Mouse (Mus musculus): ENCODE measurements around the gene AW822073. TPM values are rescaled to one million over a fixed set of nuclear protein-coding genes. Genes with fewer than 3 reads are reported as not detected.
"Not testable (repeated sequence)": the region's sequence is repeated elsewhere in the genome, so short reads cannot be mapped to it uniquely, and the experiment has no call there.

The AW822073 gene
- not detected in 2 replicates for total RNA-seq (2017)

DNA sequence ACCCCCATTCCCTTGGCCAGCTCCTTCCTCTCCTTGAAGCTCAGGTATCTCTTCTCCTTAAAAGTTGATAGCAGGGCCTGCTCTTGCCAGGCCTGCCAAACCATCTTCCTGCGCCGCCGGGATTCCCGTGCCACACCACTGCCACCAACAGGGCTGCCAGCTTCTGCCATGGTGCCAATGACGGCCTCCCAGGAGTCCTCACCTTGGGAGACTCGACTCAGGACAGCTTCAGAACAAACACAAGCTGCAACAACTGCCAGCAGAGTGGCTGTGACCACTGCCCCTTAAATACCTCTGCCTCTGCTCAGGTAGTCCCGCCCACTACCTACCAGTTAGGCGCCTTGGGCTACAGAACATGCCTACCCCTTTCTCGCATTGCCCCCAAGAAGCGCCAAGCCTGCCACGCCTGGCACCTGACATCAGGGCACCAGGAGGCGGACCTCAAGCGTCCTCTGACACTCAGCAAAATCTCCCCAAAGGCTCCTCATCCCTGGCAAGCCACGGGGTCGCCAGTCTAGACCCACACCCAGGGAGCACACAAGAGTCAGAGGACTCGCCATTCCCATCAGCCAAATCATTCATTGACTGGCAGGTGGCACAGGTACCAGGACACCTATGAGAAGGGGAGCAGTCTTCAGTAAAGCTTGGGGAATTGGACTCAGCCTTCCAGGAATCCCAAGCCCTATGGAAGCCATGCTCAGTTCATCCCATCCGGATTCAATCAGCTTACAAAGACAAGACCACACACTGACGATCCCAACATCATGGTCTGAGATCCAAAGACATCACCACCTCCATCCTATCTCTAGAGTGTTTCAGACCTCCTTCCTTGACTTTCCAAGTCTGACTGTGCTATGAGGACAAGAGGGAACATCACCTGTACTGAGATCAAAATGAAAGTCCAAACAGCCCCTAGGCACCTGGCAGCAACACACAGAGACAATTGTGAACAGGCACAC lies at the start of gene AW822073:
AW822073 (minus strand) TSS at position 104 of the 959 bp plus-strand sequence.
- ATAC-seq (replicated peaks; ENCODE audit: low read depth, poor library complexity, severe bottlenecking): not testable (repeated sequence)

DNA sequence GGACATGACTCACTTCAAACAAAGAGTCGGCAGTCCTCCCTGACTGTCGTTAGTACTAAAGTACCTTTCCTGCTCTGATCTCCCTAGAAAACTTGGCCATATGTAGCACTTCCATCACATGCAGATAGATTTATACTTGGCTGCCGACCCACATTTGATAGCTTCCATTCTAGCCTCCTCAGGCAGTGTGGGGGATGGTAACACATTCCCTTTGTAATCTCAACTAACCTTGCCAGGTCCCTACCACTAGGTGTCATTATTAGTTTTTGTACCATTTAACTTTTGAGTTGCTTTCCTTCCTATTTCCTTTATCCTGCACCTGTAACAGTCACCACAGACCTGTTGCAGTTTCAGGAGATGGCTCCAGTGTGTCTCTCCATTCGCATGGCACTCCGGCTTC lies 33.7 kb upstream of the AW822073 start:
- no peak for ATAC-seq (replicated peaks; ENCODE audit: low read depth, poor library complexity, severe bottlenecking)

DNA sequence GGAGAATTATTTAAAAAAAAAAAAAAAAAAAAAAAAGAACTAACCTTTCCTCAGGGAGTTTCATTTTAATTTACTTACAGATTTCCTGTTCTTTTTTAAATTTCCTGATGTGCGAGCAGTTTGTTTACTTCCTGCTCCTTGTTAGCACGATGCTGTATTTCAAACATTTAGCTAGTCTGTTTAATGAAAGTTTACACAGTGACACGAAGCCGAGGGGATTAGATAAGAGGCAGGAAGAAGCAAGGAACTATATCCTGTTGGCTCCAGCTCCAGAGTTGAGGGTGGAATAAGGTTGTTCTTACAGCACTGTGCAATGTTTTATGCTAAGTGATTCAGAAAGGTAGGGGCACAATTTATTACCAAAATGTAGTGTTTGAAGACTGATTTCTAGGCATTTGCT lies 31.2 kb upstream of the AW822073 start:
- ATAC-seq (replicated peaks; ENCODE audit: low read depth, poor library complexity, severe bottlenecking): no peak

DNA sequence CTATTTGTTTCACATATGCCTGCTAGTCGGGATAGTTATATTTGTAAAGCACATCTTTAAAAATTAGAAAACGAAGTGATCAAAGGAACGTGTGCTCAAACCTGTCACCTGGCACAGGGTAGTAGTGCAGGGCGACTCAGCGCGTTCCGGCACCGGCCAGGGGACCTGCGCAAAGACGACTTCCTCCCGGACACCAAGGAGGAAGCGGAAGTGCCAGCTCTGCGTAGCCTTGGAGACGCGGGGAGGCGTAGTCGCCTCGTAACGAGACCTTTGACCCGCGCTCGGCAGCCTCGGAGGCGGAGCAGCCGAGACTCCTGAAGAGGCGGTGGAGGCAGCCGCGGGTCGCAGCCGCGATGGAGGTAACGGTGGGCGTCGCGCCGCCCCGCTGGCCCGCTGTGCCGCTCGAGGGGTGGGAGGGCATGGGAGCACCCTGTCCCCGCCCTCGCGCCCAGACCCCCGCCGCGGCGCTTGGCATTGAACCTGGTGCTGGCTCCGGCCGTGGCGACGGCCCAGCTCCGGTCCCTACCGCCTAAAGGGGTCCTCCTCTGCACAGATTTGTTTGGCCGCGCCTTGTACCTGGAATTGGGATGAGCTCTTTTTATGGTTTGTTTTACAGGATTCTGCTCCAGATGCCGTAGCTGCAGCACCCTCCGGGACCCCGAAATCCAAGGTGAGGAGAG lies 30.6 kb upstream of the AW822073 start, which contains the start of gene Gcc2:
Gcc2 (plus strand) TSS at position 285 of the 680 bp plus-strand sequence.
- peak; percentile 99 for ATAC-seq (replicated peaks; ENCODE audit: low read depth, poor library complexity, severe bottlenecking)

DNA sequence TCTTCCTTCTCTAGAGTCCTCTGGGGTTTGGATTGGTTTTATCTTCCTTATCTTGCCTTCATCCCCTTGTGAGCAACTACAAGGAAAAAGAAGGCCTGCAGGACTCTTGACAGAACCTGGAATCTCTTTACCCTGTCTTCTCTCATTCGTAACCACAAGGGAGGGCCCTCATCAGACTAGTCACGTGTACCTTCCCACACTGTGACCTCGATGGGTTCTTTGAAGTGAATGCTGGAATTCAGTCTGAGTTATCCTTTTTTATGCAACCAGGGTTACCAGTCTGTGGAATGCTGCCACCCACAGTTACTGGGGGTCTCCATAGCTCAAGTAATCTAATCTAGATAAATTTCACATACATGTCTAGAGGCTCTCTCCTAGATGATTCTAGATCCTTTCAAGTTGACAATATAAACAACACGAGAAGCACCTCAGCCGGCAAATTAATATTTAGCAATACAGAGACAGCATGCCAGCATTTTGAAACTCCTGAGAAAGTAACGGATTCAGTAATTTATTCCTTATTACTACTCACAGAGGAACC lies 30.0 kb upstream of the AW822073 start:
- ATAC-seq (replicated peaks; ENCODE audit: low read depth, poor library complexity, severe bottlenecking): 0 out of 2 replicates have a peak, but pooled peaks have one; percentile 34

DNA sequence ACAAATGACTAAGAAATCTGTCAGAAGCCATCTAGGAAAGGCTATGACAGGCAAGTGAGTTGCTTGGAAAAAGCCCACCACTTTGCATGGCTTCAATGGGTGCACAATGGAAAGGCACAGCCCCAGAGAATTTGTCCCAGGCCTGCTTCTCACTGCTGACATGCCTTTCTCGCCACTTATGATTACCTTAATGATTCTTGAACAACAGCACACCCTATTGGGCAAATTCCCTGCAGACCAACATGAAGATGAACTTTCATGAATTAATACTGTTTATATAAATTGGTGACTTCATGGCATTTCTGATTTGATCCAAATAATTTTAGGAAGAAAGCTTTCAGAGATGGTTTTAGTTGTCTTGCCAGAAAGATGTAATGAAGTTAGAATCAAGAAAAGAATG lies 24.8 kb upstream of the AW822073 start:
- ATAC-seq (replicated peaks; ENCODE audit: low read depth, poor library complexity, severe bottlenecking): no peak

DNA sequence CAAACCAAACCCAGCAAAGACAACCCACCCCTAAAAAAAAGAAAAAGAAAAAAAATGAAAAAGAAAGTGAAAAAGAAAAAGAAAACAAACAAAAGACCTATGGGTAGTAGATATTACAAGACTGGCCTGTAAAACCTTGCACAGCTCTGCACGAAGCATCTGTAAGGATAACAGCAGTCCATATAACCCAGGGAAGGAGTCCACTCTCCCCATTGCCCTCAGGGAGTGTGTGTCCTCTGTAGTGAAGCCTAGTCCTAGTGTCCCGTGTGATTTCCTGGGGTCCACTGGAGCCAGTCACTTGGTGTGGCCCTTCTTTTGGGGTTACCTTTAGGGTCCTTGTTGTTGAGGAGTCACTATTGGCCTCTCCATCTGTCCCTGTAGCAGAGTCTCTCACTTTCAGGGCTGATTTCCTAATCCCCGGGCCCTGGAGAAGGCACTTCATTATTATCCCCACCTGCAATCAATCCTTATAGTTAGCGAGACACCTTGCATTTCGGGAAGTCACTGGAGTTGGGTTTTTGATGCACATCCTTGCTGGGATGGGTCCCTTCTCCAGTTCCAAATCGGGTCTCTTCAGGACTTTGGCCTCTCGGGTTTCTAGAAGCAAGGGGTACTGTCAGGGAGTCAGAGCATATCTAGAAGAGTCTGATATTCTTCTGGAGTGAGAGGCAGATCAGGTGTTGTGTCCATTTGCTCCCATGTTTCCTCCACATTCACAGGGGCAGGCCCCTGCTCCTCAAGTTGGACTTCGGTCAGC lies 14.4 kb upstream of the AW822073 start:
- ATAC-seq (replicated peaks; ENCODE audit: low read depth, poor library complexity, severe bottlenecking): 0 out of 2 replicates have a peak, but pooled peaks have one; percentile 51

DNA sequence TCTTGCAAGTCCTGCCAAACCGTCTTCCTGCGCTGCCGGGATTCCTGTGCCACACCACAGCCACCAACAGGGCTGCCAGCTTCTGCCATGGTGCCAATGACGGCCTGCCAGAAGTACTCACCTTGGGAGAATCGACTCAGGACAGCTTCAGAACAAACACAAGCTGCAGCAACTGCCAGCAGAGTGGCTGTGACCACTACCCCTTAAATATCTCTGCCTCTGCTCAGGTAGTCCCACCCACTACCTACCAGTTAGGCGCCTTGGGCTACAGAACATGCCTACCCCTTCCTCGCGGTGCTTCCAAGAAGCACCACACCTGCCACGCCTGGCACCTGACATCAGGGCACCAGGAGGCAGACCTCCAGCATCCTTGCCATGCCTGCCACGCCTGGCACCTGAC lies 11.9 kb upstream of the AW822073 start, which contains the start of gene Gm4981:
Gm4981 (minus strand) TSS at position 89 of the 400 bp plus-strand sequence.
- ATAC-seq (replicated peaks; ENCODE audit: low read depth, poor library complexity, severe bottlenecking): 0 out of 2 replicates have a peak, but pooled peaks have one; percentile 5

DNA sequence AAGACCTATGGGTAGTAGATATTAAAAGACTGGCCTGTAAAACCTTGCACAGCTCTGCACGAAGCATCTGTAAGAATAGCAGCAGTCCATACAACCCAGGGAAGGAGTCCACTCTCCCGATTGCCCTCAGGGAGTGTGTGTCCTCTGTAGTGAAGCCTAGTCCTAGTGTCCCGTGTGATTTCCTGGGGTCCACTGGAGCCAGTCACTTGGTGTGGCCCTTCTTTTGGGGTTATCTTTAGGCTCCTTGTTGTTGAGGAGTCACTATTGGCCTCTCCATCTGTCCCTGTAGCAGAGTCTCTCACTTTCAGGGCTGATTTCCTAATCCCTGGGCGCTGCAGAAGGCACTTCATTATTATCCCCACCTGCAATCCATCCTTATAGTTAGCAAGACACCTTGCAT lies 10.3 kb upstream of the AW822073 start:
- not testable (repeated sequence) for ATAC-seq (replicated peaks; ENCODE audit: low read depth, poor library complexity, severe bottlenecking)

DNA sequence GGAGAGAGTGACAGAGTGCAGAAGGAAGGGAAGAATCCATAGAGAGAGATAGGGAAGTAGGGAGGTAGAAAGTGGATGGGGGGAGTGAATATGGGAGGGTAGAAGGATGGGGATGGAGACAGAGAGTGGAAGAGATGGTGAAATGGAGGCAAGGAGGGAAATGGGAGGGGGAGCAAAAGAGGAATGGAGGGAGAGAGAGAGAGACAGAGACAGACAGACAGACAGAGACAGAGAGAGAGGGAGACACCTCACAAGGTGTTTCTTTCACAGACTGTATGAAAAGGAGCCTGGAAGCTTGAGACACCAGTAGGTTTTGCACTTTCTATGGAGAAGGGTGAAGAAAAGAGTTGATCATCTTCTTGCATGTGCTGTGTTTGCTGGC lies 9.0 kb upstream of the AW822073 start:
- not testable (repeated sequence) for ATAC-seq (replicated peaks; ENCODE audit: low read depth, poor library complexity, severe bottlenecking)

DNA sequence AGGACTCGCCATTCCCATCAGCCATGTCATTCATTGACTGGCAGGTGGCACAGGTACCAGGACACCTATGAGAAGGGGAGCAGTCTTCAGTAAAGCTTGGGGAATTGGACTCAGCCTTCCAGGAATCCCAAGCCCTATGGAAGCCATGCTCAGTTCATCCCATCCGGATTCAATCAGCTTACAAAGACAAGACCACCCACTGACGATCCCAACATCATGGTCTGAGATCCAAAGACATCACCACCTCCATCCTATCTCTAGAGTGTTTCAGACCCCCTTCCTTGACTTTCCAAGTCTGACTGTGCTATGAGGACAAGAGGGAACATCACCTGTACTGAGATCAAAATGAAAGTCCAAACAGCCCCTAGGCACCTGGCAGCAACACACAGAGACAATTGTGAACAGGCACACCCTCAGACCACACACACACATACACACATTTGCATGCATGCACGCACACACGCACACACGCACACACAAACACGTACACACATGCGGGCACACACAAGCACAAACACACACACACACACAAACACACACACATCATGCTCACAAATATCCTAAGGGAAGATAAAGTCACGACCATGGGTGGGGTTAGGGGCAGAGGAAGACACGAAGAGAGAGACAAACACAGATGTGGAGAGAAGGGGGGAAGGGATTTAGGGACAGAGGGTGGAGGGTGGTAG lies 8.5 kb upstream of the AW822073 start:
- peak; percentile 10; the same call in 1 of the 2 replicates for ATAC-seq (replicated peaks; ENCODE audit: low read depth, poor library complexity, severe bottlenecking)

DNA sequence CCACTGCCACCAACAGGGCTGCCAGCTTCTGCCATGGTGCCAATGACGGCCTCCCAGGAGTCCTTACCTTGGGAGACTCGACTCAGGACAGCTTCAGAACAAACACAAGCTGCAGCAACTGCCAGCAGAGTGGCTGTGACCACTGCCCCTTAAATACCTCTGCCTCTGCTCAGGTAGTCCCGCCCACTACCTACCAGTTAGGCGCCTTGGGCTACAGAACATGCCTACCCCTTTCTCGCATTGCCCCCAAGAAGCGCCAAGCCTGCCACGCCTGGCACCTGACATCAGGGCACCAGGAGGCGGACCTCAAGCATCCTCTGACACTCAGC lies 7.9 kb upstream of the AW822073 start, which contains the start of gene Duxf3:
Duxf3 (minus strand) TSS at position 35 of the 329 bp plus-strand sequence.
- ATAC-seq (replicated peaks; ENCODE audit: low read depth, poor library complexity, severe bottlenecking): peak; percentile 10; the same call in 1 of the 2 replicates

DNA sequence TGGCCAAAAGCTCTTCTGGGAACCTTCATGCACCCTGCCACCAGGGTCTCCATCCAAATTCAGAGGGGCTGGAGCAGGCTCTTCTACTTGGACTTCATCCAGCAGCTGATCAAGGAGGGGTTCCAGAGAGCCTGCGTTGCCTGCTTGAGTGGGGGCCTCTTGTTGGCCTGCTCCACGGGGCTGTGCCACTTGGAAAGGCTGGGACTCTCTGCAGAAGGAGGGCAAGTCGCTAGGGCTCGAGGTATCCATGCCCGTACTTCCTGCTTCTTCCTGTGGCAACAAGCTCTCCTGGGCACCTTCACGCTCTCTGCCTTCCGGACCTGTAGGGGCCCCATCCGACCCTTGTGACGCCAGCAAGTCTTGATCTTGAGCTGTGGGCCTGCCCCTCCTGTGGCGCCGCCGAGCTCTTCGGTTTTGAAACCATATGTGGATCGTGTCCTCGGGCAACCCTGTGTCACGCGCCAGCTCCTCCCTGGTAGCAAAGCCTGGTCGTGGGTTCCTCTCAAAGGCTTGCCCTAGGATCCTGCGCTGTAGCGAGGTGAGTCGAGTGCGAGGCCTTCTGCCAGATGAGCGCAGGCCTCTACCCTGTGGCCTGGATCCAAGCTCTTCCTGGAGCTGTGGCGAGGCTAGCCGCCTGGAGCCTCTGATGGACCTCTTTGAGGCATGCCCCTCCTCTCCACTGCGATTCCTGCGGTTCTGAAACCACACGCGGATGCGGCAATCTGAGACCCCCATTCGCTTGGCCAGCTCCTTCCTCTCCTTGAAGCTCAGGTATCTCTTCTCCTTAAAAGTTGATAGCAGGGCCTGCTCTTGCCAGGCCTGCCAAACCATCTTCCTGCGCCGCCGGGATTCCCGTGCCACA lies 7.3 kb upstream of the AW822073 start:
- ATAC-seq (replicated peaks; ENCODE audit: low read depth, poor library complexity, severe bottlenecking): peak; percentile 45

DNA sequence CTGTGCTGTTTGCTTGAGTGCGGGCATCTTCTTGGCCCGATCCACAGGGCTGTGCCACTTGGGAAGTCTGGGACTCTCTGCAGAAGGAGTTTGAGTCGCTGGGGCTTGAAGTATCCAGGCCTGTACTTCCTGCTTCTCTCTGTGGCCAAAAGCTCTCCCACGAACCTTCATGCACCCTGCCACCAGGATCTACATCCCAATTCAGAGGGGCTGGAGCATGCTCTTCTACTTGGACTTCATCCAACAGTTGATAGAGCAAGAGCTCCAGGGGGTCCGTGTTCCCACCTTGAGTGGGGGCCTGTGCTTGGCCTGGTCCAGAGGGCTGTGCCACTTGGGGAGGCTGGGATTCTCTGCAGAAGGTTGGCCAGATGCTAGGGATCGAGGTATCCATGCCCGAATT lies 6.4 kb upstream of the AW822073 start:
- not testable (repeated sequence) for ATAC-seq (replicated peaks; ENCODE audit: low read depth, poor library complexity, severe bottlenecking)

DNA sequence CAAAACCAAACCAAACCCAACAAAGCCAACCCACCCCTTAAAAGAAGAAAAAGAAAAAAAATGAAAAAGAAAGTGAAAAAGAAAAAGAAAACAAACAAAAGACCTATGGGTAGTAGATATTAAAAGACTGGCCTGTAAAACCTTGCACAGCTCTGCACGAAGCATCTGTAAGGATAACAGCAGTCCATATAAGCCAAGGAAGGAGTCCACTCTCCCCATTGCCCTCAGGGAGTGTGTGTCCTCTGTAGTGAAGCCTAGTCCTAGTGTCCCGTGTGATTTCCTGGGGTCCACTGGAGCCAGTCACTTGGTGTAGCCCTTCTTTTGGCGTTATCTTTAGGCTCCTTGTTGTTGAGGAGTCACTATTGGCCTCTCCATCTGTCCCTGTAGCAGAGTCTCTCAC lies 5.3 kb upstream of the AW822073 start:
- not testable (repeated sequence) for ATAC-seq (replicated peaks; ENCODE audit: low read depth, poor library complexity, severe bottlenecking)

DNA sequence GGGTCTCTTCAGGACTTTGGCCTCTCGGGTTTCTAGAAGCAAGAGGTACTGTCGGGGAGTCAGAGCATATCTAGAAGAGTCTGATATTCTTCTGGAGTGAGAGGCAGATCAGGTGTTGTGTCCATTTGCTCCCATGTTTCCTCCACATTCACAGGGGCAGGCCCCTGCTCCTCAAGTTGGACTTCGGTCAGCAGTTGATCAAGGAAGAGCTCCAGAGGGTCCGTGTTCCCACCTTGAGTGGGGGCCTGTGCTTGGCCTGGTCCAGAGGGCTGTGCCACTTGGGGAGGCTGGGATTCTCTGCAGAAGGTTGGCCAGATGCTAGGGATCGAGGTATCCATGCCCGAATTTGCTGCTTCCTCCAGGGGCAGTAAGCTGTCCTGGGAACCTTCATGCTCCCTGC lies 3.1 kb upstream of the AW822073 start:
- ATAC-seq (replicated peaks; ENCODE audit: low read depth, poor library complexity, severe bottlenecking): not testable (repeated sequence)

DNA sequence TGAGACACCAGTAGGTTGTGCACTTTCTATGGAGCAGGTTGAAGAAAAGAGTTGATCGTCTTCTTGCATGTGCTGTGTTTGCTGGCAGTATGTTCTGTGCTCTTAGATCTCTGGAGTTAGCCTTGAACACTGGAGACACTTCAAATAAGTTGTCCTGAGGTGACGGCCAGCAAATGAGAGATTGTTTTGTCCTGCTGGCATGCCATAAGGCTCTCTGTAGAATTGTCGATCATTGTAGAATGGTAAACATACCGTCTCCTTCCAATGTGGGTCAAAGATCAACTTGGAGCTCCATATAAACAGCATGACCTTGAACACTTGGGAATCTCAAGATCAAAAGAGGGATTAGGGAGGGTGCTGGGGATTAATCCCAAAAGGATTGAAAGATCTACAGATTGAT lies 1.6 kb upstream of the AW822073 start:
- not testable (repeated sequence) for ATAC-seq (replicated peaks; ENCODE audit: low read depth, poor library complexity, severe bottlenecking)
